Mouse (Mus musculus) 3T3-L1 (cell line): Measurements from ENCODE around the gene Zbtb3.
A peak's percentile ranks its signal among the peaks of the same experiment; 100 is the strongest.

Source experiments
- DNase-seq: peaks from one replicate; pipeline ENCODE4 v3.0.0-alpha.2; 2015; ENCODE audit warnings: low read depth, low spot score

Zbtb3 gene

DNA sequence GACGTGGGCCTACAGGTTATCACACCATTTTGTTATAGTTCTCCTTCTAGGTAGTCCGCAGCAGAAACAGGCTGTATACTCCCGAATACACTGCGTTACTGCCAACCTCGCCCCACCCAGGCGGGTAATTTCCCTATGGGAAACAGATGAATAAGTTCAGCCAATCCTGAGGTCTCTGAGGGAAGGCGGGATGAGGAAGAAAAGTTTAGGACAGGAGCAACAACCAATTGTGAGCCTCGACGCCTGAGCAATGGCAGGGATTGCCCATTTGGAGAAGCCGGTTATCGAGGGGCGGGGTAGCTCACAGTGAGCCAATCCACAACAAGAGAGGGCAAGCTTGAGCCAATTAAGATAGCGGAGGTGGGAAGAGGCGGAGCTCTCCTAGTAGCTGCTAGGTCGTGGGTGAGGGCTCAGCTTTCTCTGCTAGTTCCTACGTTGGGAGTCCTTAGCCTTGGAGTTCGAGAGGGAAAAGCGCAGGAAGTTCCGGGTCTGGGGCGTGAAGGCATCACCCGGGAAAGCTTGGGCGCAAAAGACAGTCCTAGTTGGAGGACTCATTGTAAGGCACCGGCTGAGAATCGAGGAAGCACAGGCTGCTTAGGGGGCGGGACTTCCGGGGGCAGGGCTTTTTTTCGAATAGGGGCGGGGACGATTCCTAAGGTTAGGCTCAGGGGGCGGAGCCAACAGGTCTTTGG lies at the start of gene Zbtb3:
TSS of gene Zbtb3 (plus strand) at position 426 of the 692 bp plus-strand sequence.
- DNase-seq, result peak; percentile 100

DNA sequence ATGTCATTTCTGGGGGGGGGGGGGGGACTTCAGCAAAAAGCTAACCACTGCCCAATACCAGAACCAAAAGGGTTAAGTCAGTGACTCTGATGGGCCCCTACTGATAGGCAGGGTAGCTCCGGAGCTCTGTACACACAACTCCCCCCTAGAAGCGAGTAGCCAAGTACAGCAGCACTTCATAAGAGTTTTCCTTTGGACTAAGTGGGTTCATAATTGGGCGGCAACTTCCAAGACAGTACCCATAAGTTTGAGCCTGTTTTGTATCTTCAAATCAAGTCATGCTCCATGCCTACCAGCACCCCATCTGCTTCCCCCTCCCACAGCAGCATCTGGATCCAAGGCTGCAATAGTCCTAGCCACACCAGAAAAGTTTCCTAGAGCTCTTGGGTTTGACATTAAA lies 46.7 kb upstream of the Zbtb3 start:
- peak; percentile 17 for DNase-seq

DNA sequence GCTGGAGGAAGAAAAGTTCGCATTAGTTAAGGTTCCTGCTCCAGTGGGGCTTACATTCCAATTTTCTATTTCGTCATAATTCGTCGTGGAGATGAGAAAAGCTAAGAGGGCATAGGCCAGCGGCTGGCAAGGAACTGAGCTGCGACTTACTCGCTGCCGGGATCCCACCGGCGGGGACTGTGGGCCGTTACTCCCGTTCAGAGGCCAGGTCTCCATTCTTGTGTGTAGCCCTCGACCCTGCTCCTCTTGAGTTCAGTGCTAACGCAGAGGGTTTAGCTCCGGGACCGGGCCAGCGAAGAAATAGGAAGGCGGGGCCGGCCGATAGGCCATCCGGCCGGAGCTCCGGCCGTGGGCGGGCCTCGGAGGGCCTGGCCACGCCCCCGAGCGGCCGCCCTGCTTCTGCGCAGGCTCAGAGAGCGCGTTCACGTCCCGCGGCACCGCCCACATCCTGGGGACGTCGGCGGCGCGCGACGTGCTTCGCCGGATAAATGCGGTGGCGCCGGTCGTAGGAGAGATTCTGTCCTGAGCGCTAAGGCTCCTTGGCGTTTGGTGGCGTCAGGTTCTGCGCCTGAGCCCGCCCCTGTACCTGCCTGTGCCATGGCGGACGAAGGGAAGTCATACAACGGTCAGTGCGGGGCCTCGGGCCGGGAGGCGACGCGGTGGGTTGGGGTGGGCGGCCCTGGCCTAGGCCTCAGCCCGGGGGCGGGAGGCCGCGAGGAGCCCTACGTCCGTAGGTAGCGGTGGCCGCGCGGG lies 45.5 kb upstream of the Zbtb3 start, which contains the start of gene Nxf1:
TSS of gene Nxf1 (plus strand) at position 439 of the 753 bp plus-strand sequence.
- DNase-seq, result peak; percentile 91

DNA sequence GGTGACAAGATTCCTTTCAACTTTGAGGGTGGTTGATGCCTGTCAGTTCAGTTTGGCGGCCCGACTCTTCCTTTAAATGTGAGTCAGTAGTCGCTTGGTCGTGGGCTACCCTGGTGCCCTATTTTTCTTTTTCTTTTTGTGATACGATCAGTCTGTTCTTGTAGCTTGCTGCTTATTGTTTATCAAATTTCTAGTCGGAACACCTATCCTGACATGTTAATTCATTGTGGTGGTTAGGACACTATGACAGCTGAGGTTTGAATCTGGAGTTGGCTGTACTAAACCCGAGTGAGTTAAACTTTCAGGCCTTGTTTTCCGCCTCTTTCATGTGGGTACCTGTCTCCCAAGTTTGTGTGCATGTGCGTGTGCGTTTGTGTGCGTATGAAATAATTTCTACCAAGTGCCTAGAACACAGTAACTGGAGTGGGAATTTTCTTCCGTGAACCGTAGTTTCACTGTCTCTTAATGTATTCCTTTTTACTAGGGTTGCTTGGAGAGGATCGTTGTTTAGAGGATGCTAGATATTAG lies 44.8 kb upstream of the Zbtb3 start:
- DNase-seq, result peak; percentile 40

DNA sequence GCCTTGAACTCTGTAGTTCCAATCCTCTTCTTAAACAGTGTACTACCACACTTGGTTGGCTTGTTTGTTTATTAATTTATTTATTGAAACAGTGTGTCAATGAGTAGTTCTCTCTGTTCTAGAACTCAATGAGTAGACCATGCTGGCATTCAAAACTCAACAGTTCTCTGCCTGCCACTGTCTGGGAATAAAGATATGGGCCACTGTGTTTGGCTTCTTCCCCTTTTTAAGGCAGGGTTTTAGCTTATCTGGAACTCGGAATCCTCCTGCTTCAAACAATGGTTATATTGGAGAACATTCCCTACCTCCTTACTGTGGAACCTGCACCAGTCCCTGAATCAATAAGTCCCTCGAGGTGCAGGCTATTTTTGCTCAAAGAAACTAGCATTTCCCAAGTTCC lies 43.5 kb upstream of the Zbtb3 start:
- DNase-seq, result no peak

DNA sequence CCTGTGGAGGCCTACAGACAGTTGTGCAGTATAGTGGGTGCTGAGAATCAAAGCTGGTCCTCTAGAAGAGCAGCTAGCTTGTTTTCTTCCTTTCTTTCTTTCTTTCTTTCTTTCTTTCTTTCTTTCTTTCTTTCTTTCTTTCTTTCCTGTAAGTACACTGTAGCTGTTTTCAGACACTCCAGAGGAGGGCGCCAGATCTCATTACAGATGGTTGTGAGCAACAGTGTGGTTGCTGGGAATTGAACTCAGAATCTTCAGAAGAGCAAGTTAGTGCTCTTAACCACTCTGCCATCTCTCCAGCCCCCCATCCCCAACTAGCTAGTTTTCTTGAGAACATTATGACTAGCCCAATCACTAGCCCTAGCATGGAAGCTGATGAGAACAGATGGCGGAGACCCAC lies 41.6 kb upstream of the Zbtb3 start:
- no peak for DNase-seq

DNA sequence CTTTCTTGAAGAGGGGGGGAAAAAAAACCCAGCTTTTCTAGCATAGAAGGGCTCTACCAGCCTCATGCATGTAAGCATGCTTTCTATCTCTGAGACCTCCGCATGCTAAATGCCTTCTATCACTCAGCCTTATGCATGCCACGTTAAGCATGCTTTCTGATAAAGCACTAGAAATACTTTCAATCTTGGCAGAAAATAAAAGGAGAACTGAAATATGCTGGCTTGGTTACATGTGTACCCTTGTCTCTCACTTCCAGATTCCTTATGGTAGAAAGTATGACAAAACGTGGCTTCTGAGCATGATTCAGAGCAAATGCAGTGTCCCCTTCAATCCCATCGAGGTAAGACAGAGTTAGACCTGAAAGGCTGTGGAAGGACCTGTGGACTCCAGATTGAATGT lies 39.1 kb upstream of the Zbtb3 start:
- DNase-seq, result no peak

DNA sequence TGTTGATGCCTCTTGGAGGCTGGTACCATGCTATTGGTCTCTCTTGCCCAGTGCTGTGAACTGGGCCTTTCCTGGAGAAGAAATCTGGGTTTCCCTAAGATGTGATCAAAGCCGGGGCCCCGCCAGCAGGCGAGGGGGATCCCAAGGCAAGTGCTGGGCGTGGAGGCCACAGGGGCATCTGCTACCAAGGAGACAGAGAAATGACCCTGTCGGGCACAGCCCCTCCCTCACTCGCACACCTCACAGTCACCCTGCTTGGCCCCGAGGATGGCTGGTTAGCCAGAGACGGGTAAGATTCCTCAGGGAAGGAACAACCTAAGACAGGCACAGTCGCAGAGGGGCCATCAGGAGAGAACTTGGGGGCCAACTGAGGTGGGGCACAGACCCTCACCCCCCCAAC lies 36.8 kb upstream of the Zbtb3 start:
- no peak for DNase-seq

DNA sequence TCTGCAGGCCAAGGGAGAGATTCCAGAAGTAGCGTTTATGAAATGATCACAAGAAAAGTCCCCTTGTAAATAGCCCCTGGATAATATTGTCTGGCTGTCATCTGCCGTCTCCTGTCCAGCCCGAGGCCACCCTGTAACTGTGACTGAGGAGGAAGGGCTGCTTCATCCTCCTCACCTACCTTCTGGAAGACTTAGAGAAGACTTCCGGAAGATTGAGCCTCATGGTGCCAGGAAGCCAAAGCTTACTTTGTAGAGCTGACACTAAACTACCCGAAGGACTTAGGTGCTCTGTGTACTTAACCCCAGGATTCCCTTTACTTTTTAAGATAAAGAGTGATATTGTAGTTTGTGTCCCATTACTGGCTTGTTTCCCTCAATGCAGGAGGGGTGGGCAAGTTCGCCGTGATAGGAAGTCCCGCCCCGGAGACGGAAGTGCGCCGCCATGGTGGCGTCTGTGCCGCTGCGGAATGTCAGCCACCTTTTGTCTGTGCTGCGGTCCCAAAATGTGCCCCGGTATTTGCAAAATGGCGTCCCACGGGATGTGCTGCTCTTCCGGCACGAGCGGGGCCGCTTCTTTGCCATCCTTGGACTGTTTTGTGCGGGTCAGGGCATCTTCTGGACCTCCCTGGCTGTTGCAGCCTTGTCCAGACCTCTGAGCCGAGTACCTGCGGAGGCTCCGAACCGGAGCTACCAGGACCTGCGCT lies 31.6 kb upstream of the Zbtb3 start, which contains the start of gene Tmem223:
TSS of gene Tmem223 (plus strand) at position 430 of the 704 bp plus-strand sequence.
- no peak for DNase-seq

DNA sequence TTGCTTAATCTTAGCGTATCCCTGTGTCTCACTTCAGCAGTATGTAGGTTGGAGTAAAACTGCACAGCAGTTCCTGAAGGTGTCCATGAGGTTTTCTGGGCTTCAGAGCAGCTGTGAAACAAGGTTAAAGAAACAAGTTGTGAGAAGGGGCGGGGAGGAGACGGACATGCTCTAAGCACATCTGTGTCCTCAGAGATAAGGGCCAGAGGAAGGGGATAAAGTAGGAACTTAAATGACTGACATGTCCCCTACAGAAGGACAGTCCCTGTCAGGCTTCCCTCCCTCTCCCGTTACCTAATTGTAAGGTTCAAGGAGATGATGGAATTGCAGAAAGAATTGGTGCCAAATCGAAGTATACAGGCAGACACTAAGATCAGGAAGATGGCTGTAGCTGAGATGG lies 29.4 kb upstream of the Zbtb3 start:
- DNase-seq, result no peak

DNA sequence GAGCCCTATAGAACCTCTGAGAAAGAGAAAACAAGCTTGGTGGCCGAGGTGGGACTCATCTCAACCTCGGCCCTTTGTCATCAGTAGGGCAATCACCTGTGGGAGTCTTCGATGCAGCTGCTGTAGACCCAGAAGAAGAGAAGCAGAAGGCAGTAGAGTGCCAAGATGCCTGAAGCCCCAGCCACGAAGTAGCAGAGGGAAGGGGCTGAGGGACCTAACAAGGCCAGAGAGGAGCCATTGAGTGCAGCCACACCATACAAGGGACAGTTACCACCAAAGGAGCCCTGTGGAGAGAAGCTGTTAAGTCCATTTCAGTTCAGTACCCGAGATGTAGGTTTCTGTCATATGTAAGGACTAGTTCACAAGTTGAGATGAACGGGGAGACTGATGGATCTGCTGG lies 28.9 kb upstream of the Zbtb3 start:
- peak; percentile 22 for DNase-seq

DNA sequence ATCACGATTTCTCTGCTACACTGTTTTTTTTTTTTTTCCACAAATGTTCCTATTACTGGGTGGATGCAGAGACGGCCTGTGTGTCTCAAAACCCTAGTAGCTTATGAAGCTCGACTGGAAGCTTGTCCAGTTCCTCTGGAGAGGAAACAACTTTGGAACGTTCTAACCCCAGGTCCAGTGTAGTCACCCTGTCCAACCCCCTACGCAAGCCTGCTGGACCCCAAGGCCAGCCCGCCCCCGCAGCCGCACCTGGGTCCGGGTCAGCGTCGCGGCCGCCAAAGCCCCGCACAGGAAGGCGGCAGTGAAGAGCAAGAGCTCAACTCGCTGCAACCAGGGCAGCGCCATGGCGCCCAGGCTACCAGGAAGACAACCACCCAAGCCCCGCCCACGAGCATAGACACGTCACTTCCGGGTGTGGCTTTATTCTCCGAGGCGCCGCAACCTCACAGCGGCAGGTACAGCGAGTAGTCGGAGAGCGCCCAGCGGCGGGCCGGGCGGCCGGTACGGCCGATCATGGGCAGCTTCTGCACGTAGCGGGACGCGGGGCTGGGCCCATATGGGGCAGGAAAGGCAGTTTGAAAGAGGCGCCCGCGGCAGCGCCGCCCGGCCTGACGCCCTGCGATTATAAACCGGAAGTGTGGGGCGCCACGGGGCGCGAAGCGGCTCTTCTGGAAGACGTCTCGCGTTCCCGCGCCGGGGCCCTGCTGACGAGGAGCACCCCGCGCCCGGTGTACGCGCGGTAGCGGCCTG lies 28.1 kb upstream of the Zbtb3 start, which contains the start of gene Tmem179b:
TSS of gene Tmem179b (minus strand) at position 382 of the 750 bp plus-strand sequence.
- peak; percentile 97 for DNase-seq

DNA sequence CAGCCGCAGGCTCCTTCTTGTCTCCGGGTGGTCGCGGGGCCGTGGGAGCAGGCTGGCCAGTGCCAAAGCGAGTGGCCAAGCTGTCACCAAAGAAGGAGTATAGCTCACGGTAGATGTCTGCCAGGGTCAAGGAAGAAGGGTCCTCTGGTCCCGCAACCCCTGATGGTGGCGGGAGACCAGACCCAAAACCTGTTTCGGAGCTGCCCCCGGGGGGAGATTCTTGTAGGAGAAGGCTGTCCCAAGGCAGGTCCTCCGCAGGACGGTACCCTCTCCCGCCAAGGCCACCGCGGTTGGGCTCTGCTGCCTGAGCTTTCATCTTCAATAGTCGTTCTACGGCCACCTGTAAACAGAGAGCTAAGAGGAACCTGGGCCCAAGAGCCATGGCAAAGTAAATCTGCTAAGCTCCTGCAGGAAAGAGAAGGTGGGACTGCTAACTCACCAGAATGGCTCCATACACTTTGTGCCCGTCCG lies 27.4 kb upstream of the Zbtb3 start:
- DNase-seq, result peak; percentile 42

DNA sequence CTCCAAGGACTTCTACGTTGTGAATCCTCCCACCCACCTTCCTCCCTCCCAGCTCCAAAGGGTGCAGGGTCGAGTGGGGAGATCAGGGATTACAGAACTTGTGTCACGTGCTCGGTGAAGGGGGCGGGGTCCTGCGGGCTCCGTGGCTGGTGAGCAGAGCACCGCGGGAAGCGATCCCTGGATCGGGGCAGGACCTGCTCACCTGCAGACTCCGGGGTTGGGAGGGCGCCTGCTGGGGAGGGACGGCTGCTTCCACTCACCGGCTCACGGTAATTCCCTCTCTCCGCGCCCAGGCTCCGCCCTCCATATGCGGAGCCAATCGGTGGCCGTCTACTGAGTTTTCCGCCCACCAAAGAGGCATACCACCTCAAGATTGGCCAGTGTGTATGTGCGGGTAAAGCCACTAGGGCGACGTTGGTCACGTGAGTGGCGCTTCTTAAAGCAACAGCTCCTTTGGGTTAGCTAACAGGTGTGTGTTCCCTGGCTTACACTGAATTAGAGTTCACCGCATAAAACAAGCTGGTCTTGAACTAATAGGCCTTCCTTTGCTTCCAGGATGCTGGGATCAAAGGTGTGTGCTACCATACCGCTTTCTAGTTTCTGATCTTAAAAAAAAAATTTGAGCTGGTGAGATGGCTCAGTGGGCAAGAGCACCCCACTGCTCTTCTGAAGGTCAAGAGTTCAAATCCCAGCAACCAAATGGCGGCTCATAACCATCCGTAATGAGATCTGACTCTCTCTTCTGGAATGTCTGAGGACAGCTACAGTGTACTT lies 16.2 kb upstream of the Zbtb3 start, which contains the start of gene Taf6l:
TSS of gene Taf6l (minus strand) at position 410 of the 774 bp plus-strand sequence.
- peak; percentile 99 for DNase-seq

DNA sequence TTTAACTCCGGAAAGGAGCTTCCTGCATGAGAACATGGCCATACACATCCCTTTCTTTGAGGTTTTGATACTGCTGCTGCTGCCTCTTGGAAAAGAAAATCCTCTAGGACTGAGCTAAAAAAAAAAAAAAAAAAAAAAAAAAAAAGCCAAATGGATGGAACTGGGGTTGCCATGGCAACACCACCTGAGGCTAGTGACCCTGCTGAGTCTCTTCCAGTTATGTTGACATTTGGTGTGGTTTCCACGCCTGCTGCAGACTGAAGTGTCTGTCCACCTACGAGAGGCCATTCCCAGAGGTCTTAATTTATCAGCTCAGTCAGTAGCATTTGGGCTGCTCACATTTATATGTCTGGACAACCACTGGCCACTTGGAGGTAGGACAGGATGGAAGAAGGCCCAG lies 13.8 kb upstream of the Zbtb3 start:
- no peak for DNase-seq

DNA sequence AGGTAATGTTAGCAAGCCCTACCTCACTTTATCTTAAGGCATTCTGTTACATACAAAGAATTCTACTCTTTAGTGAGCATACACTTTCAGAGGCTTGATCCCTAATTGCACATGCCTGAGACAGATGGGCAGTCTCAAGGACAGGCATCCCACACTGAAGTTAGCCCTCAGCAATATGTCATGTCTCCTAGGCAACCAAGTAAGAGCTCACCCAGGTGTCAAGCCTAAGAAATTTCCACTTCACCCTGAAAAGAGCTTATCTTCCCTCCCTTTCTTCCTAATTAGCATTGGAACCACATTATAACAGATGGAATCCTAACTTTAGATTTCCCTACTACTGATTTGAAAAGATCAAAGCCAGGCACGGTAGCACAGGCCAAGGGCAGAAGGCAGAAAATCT lies 13.2 kb upstream of the Zbtb3 start:
- DNase-seq, result no peak

DNA sequence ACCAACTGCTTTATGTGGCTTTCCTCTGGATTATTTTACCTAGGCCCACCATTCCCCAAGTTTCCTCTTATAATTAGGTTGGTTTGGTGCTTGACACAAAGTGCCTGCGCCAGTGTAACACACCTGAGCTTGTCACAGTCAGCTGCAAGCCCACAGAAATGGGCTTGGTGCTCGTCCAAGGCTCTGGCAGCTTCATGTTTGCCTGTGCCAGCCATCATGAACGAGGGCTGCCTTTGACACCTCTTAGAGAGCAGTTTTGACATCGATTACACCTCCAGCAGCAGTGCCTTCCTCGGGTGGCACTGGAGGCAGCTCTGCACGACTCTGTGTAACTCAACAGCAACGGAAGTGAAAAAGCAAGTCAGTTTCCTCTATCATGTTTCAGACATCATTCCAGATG lies 12.2 kb upstream of the Zbtb3 start:
- DNase-seq, result no peak

DNA sequence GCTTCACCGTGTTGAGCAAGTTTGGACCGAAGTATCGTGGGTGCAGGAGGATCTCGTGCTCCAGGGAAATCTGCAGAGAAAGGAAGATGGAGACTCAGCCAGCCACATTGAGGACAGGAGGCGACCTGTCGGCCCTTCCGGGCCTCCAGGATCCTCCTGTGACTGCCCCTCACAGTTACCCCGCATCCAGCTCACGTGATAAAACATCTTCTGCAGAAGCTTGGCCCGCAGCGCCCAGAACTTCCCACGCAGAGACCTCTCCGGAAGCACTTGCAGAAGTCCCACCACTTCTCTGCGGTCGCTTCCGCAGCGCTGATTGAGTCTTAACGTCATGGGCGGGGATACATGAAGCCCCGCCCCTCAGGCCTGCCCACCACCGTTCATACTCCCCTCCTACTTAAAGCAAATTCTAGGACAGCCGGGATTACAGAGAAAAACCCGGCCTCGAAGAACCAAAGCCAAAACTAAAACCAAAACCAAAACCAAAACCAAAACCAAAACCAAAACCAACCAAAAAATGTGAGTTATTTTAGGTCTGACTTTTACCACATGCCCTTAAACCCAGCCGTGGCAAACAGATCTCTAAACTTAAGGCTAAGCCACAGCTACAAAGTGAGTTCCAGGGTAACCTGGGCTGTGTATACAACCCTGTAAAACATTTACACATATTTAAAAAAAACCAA lies 4.0 kb upstream of the Zbtb3 start, which contains the start of gene Polr2g:
TSS of gene Polr2g (minus strand) at position 314 of the 683 bp plus-strand sequence.
- peak; percentile 98 for DNase-seq

DNA sequence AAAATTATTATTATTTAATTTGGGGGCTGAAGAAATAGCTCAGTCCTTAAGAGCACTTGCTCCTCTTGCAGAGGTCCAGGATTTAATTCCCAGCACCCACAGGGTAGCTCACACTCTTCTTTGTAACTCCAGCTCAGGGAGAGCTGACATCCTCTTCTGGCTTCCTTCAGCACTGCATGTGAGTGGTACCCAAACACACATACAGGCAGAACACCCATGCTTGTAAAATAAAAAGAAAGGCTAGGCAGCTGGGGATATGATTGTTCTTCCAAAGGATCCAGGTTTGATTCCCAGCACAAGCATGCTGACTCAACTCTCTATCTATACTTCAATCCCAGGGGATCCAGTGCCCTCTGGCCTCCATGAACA lies 3.4 kb upstream of the Zbtb3 start:
- peak; percentile 54 for DNase-seq
